Mouse (Mus musculus): ENCODE results near the gene Ddb1. TPM values are rescaled to one million over a fixed set of nuclear protein-coding genes. Genes with fewer than 3 reads are reported as not detected.

The Ddb1 gene
- total and polyA plus RNA-seq, 2 experiments from 2014 or later: 137 to 298 TPM

DNA sequence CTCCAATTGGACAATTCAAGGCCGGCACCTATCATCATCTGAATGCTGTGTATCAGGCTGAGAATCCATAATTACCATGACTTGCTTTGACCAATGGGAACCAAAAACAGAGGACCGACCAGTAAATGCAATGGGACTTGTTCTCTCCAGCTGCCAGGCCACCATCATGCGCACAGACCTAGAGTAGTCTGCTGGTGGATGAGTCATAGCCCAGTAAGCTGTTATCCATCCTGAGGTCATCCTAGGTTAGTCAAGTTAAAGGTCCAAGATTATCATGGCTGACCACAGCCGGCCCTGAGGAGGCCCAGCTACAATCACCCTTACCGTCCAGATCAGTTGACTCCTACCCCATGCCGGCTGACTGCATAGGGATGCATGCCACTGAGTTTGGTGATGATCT lies 35.5 kb upstream of the Ddb1 start:
- Histone ChIP-seq H3K9me3 (replicated peaks; ENCODE audit: control insufficient read depth, low read length) (no peaks in the 10 kb centered on the region), H3K4me1 (ENCODE audit: control insufficient read depth, insufficient read depth) (no peaks in the 10 kb centered on the region), H3K27me3 (ENCODE audit: control insufficient read depth, insufficient read depth, low read length) (no peaks in the 10 kb centered on the region), H3K27ac (ENCODE audit: low read depth) (no peak overlapping the region), H3K36me3 (replicated peaks; ENCODE audit: control insufficient read depth, insufficient read depth, low read length) (peaks cover 42% of the 10 kb centered on the region), H3K4me2 (ENCODE audit: low read depth, low read length) (no peak overlapping the region), H3K9ac (replicated peaks; ENCODE audit: low read depth, low read length) (no peak overlapping the region), H3K4me3 (ENCODE audit: low read depth, low read length) (no peak overlapping the region)
- 86% methylated on average over 6 of the region's 6 CpGs for WGBS
- TF ChIP-seq CTCF (IDR thresholded peaks at IDR 0.05; ENCODE audit: low read depth) (no peak), EP300 (IDR thresholded peaks at IDR 0.05; ENCODE audit: low read depth) (no peak)
- DNase-seq (ENCODE audit: low spot score): no peak
- no peak for ATAC-seq (ENCODE audit: insufficient read depth, low read depth)

DNA sequence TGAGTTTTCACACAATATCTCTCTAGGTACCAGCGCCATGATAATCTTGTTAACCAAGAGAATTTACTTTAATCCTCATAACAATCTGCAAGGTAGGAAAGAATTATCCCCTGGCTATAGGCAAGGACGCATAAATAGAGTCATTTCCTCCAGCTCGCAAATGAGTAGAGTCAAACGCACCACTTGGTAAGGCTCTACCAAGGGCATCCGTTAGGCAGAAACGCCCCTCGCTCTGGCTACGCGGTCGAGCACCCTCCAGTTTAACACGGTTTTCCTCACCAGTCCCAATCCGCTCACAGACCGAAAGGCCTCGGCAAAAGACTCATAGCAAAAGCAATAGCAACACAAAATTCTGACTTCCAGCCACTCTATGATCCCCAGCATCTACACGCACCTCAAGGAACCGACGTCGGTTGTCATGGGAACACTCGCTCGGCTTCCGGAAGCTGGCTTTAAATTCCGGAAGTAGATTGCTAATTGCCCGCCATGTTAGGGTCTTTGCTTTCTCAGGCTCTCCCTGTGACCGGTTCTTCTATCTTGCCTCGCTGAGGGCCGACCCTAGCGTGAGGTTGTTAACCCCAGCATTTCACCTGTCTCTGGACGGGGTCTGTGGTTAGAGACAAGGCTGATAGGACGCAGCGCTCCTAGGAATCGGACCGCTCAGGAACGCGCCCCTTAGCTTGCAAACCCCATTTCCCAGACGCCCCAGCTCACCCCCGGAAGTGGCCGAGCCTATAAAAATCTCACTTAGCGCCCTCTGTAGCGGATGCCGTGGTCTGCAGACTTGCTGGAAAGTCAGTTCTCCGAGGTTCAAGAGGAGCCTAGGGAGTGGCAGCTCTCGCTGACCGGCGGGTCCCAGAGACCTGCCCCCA lies 28.2 kb upstream of the Ddb1 start, which contains the start of the genes Cyb561a3 and Tmem138:
Gene Cyb561a3 (plus strand): TSS at position 483 of the 872 bp plus-strand sequence.
Gene Tmem138 (minus strand): TSS at position 673 of the 872 bp plus-strand sequence.
- peaks cover 21% of the 10 kb centered on the region; the same call in 1 of the 2 replicates for H3K4me1 ChIP-seq (ENCODE audit: control insufficient read depth, insufficient read depth)
- WGBS: under 1% methylated on average over 44 of the region's 44 CpGs
- peak within 1 kb of the TSS; percentile 86 for H3K27ac ChIP-seq (ENCODE audit: low read depth)
- no peaks in the 10 kb centered on the region for H3K9me3 ChIP-seq (replicated peaks; ENCODE audit: control insufficient read depth, low read length)
- DNase-seq (ENCODE audit: low spot score): peak; percentile 95
- H3K27me3 ChIP-seq (ENCODE audit: control insufficient read depth, insufficient read depth, low read length): no peaks in the 10 kb centered on the region
- peak within 1 kb of the TSS; percentile 70 for H3K9ac ChIP-seq (replicated peaks; ENCODE audit: low read depth, low read length)
- peak; percentile 94 for ATAC-seq (ENCODE audit: insufficient read depth, low read depth)
- peaks cover 30% of the 10 kb centered on the region for H3K36me3 ChIP-seq (replicated peaks; ENCODE audit: control insufficient read depth, insufficient read depth, low read length)
- peak within 1 kb of the TSS; percentile 93 for H3K4me2 ChIP-seq (ENCODE audit: low read depth, low read length)
- peak within 1 kb of the TSS; percentile 66 for H3K4me3 ChIP-seq (ENCODE audit: low read depth, low read length)
- TF ChIP-seq EP300 (IDR thresholded peaks at IDR 0.05; ENCODE audit: low read depth) (0 out of 2 replicates have a peak, but pooled peaks have one; percentile 56), CTCF (IDR thresholded peaks at IDR 0.05; ENCODE audit: low read depth) (peak; percentile 60)

DNA sequence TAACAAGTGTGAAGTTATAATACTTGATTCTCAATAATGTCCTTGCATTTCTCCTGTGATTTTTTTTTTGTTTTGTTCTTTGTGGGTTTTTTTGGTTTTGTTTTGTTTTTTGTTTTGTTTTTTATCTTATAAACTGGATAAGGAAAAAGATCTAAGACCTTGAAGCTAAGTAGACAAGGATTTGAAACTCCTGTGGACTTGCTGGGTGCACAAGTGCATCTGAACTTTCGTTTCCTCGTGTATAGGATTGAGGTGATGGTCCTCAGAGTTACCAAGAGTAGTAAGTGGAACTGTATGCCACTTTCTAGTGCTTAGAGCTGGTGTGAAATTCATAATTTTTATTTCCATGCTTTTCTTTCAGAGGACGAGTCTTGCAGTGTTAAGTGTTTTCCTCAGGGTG lies 25.0 kb upstream of the Ddb1 start:
- DNase-seq (ENCODE audit: low spot score) (no peak), ATAC-seq (ENCODE audit: insufficient read depth, low read depth) (no peak)
- no peak for TF ChIP-seq CTCF (IDR thresholded peaks at IDR 0.05; ENCODE audit: low read depth)
- TF ChIP-seq EP300 (IDR thresholded peaks at IDR 0.05; ENCODE audit: low read depth): no peak
- Histone ChIP-seq H3K4me3 (ENCODE audit: low read depth, low read length) (no peak overlapping the region), H3K4me2 (ENCODE audit: low read depth, low read length) (no peak overlapping the region), H3K36me3 (replicated peaks; ENCODE audit: control insufficient read depth, insufficient read depth, low read length) (peaks cover 20% of the 10 kb centered on the region), H3K27me3 (ENCODE audit: control insufficient read depth, insufficient read depth, low read length) (no peaks in the 10 kb centered on the region), H3K4me1 (ENCODE audit: control insufficient read depth, insufficient read depth) (peaks cover 21% of the 10 kb centered on the region; the same call in 1 of the 2 replicates), H3K27ac (ENCODE audit: low read depth) (no peak overlapping the region), H3K9ac (replicated peaks; ENCODE audit: low read depth, low read length) (no peak overlapping the region), H3K9me3 (replicated peaks; ENCODE audit: control insufficient read depth, low read length) (no peaks in the 10 kb centered on the region)
- 79% methylated on average over 3 of the region's 3 CpGs for WGBS

DNA sequence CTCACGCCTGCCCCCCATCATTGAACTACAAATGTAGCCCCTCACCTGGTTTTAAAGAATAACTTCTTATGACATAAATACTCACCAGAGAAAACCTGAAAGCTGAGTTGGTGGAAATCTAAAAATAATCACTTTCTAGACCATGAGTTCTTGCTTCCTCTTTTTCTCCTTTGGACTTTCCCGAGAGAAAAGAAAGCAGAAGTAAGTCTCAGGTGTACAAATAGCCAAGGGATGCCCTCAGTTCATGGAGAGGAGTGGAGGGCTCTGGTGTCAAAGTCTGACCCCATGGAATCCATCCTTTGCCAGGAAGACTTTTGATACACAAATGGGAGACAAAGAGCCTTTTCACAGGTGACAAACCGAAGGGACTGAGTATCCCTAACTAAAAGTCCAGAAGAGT lies 24.4 kb upstream of the Ddb1 start:
- TF ChIP-seq EP300 (IDR thresholded peaks at IDR 0.05; ENCODE audit: low read depth): no peak
- no peak for TF ChIP-seq CTCF (IDR thresholded peaks at IDR 0.05; ENCODE audit: low read depth)
- 72% methylated on average over 3 of the region's 3 CpGs for WGBS
- no peak overlapping the region for H3K4me2 ChIP-seq (ENCODE audit: low read depth, low read length)
- H3K4me3 ChIP-seq (ENCODE audit: low read depth, low read length): no peak overlapping the region
- ATAC-seq (ENCODE audit: insufficient read depth, low read depth) (no peak), DNase-seq (ENCODE audit: low spot score) (no peak)
- no peaks in the 10 kb centered on the region for H3K27me3 ChIP-seq (ENCODE audit: control insufficient read depth, insufficient read depth, low read length)
- no peaks in the 10 kb centered on the region for H3K9me3 ChIP-seq (replicated peaks; ENCODE audit: control insufficient read depth, low read length)
- no peak overlapping the region for H3K27ac ChIP-seq (ENCODE audit: low read depth)
- peaks cover 22% of the 10 kb centered on the region; the same call in 1 of the 2 replicates for H3K36me3 ChIP-seq (replicated peaks; ENCODE audit: control insufficient read depth, insufficient read depth, low read length)
- H3K9ac ChIP-seq (replicated peaks; ENCODE audit: low read depth, low read length): no peak overlapping the region
- peaks cover 21% of the 10 kb centered on the region; the same call in 1 of the 2 replicates for H3K4me1 ChIP-seq (ENCODE audit: control insufficient read depth, insufficient read depth)

DNA sequence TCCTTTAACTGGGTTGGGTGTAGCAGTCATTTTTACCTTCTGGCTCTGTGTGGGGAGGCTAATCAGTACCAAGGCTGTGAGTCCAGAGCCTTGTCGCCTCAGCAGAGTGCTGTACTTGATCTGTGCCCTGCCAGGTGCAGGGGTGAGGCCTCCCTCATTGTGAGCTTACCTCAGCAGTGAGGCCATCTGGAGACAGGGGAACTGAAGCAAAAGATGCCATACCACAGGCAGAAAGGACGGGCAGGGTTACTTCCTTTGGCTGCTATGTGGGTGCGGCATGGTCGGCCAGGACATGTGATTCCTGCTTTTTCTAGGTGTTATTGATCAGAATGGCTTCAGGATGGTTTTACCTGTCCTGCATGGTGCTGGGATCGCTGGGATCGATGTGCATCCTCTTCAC lies 23.1 kb upstream of the Ddb1 start:
- Histone ChIP-seq H3K36me3 (replicated peaks; ENCODE audit: control insufficient read depth, insufficient read depth, low read length) (peaks cover 22% of the 10 kb centered on the region; the same call in 1 of the 2 replicates), H3K27me3 (ENCODE audit: control insufficient read depth, insufficient read depth, low read length) (no peaks in the 10 kb centered on the region), H3K27ac (ENCODE audit: low read depth) (no peak overlapping the region), H3K9me3 (replicated peaks; ENCODE audit: control insufficient read depth, low read length) (no peaks in the 10 kb centered on the region), H3K4me2 (ENCODE audit: low read depth, low read length) (no peak overlapping the region), H3K4me3 (ENCODE audit: low read depth, low read length) (no peak overlapping the region), H3K9ac (replicated peaks; ENCODE audit: low read depth, low read length) (no peak overlapping the region), H3K4me1 (ENCODE audit: control insufficient read depth, insufficient read depth) (0 out of 2 replicates have a peak, but pooled peaks cover 13% of the 10 kb centered on the region)
- ATAC-seq (ENCODE audit: insufficient read depth, low read depth): no peak
- WGBS: 67% methylated on average over 6 of the region's 6 CpGs
- no peak for DNase-seq (ENCODE audit: low spot score)
- TF ChIP-seq CTCF (IDR thresholded peaks at IDR 0.05; ENCODE audit: low read depth): no peak
- no peak for TF ChIP-seq EP300 (IDR thresholded peaks at IDR 0.05; ENCODE audit: low read depth)
